Mouse (Mus musculus) hindbrain, embryonic 16.5 days (tissue): ENCODE data around the gene Synpo2. TPM values are rescaled to one million over a fixed set of nuclear protein-coding genes. Genes with fewer than 3 reads are reported as not detected.

Experiments used
- ATAC-seq: fragments of 200-750 bp; cut with Nextera tagmentation; 2 replicates; pipeline ENCODE4 v1.8.0; 2017; ENCODE audit warnings: moderate TSS enrichment, moderate library complexity
- H3K27ac ChIP-seq: fragments of 300-500 bp; sonication (generic); 2 replicates; pipeline ENCODE4 v1.5.1; 2014; ENCODE audit warnings: low read depth, mild to moderate bottlenecking, control low read depth, low read length, moderate library complexity
- H3K27me3 ChIP-seq: fragments of 300-500 bp; sonication (generic); replicated peaks from 2 replicates; pipeline ENCODE4 v1.6.1; 2014; ENCODE audit warnings: low read length; ENCODE audit not compliant: control insufficient read depth, insufficient read depth
- H3K36me3 ChIP-seq: fragments of 300-500 bp; sonication (generic); 2 replicates; pipeline ENCODE4 v1.6.1; 2014; ENCODE audit warnings: mild to moderate bottlenecking, low read length, moderate library complexity, mixed read lengths; ENCODE audit not compliant: control insufficient read depth, insufficient read depth
- H3K4me1 ChIP-seq: fragments of 300-500 bp; sonication (generic); 2 replicates; pipeline ENCODE4 v1.6.1; 2014; ENCODE audit warnings: low read depth, low read length; ENCODE audit not compliant: control insufficient read depth, insufficient read depth
- H3K4me2 ChIP-seq: fragments of 300-500 bp; sonication (generic); 2 replicates; pipeline ENCODE4 v1.6.1; 2014; ENCODE audit warnings: mild to moderate bottlenecking, low read length, control low read depth, moderate library complexity
- H3K4me3 ChIP-seq: fragments of 300-500 bp; sonication (generic); 2 replicates; pipeline ENCODE4 v1.5.1; 2014; ENCODE audit warnings: mild to moderate bottlenecking, low read length, control low read depth, moderate library complexity
- H3K9ac ChIP-seq: fragments of 300-500 bp; sonication (generic); 2 replicates; pipeline ENCODE4 v1.6.1; 2014; ENCODE audit warnings: low read depth, mild to moderate bottlenecking, control low read depth, low read length, moderate library complexity
- H3K9me3 ChIP-seq: fragments of 300-500 bp; sonication (generic); 2 replicates; pipeline ENCODE4 v1.6.1; 2014; ENCODE audit warnings: mild to moderate bottlenecking, low read length, moderate library complexity; ENCODE audit not compliant: control insufficient read depth
- WGBS: fragments of 180-500 bp; shearing (Covaris S2); extraction: QIAGEN DNeasy Blood & Tissue Kit; methylation state at CpG from one replicate; pipeline ENCODE4 v1.1.7; 2014; 5-methylcytosine and 5-hydroxymethylcytosine counted together
- polyA plus RNA-seq: library from polyadenylated mRNA; unstranded; fragments of >200 nt; fragmentation: Nextera tagmentation; extraction: Ambion mirVana; gene quantifications from 2 replicates; pipeline ENCODE4 v1.2.1, GENCODE M21; 2015

Synpo2 gene
- polyA plus RNA-seq, 1 experiment from 2014 or later = 0.99 TPM

GRCm38 (mm10) chr3:123122151-123123030 is 113.6 kb downstream of the Synpo2 start:
- no peaks in the 10 kb centered on the region for H3K4me1 ChIP-seq
- no peak for ATAC-seq
- 85% methylated on average over 21 of the region's 21 CpGs for WGBS

GRCm38 (mm10) chr3:123116903-123117302 is 119.0 kb downstream of the Synpo2 start:
- H3K27me3 ChIP-seq = no peaks in the 10 kb centered on the region
- H3K27ac ChIP-seq = no peak overlapping the region
- no peak for ATAC-seq
- H3K9ac ChIP-seq = no peak overlapping the region
- no peak overlapping the region for H3K4me3 ChIP-seq
- 53% methylated on average over 16 of the region's 16 CpGs for WGBS
- no peaks in the 10 kb centered on the region for H3K36me3 ChIP-seq
- H3K4me2 ChIP-seq = no peak overlapping the region
- H3K4me1 ChIP-seq = peaks cover 6% of the 10 kb centered on the region; the same call in 1 of the 2 replicates
- no peaks in the 10 kb centered on the region for H3K9me3 ChIP-seq

More at GRCm38 (mm10) chr3:123122151-123123030, 113.6 kb downstream of the Synpo2 start:
- no peak overlapping the region for H3K4me2 ChIP-seq
- no peaks in the 10 kb centered on the region for H3K27me3 ChIP-seq
- no peaks in the 10 kb centered on the region for H3K9me3 ChIP-seq
- H3K4me3 ChIP-seq = no peak overlapping the region
- H3K36me3 ChIP-seq = no peaks in the 10 kb centered on the region
- no peak overlapping the region for H3K9ac ChIP-seq
- H3K27ac ChIP-seq = no peak overlapping the region

GRCm38 (mm10) chr3:123115770-123116527 is 120.0 kb downstream of the Synpo2 start:
- Histone ChIP-seq H3K9me3 (no peaks in the 10 kb centered on the region), H3K27ac (0 out of 2 replicates have a peak overlapping the region, but pooled peaks have one; percentile 34), H3K4me2 (peak overlapping the region; percentile 54), H3K27me3 (no peaks in the 10 kb centered on the region), H3K36me3 (no peaks in the 10 kb centered on the region), H3K4me3 (peak overlapping the region; percentile 29), H3K4me1 (peaks cover 6% of the 10 kb centered on the region; the same call in 1 of the 2 replicates), H3K9ac (peak overlapping the region; percentile 38; the same call in 1 of the 2 replicates)
- ATAC-seq = peak; percentile 63; the same call in 1 of the 2 replicates
- 26% methylated on average over 15 of the region's 15 CpGs for WGBS

- H3K27ac ChIP-seq = no peak overlapping the region
- H3K27me3 ChIP-seq = no peaks in the 10 kb centered on the region
- no peak overlapping the region for H3K4me3 ChIP-seq
- H3K9ac ChIP-seq = no peak overlapping the region
- no peak for ATAC-seq
- no peaks in the 10 kb centered on the region for H3K9me3 ChIP-seq
- H3K4me2 ChIP-seq = no peak overlapping the region
- no peaks in the 10 kb centered on the region for H3K36me3 ChIP-seq
- peaks cover 6% of the 10 kb centered on the region; the same call in 1 of the 2 replicates for H3K4me1 ChIP-seq
- WGBS = 93% methylated on average over 21 of the region's 21 CpGs
Observed at GRCm38 (mm10) chr3:123114001-123114635, 121.8 kb downstream of the Synpo2 start.

- no peak overlapping the region for H3K4me3 ChIP-seq
- 95% methylated on average over 11 of the region's 11 CpGs for WGBS
- no peak for ATAC-seq
- no peak overlapping the region for H3K9ac ChIP-seq
- no peaks in the 10 kb centered on the region for H3K9me3 ChIP-seq
- H3K27me3 ChIP-seq = no peaks in the 10 kb centered on the region
- H3K27ac ChIP-seq = no peak overlapping the region
- H3K4me2 ChIP-seq = no peak overlapping the region
- H3K36me3 ChIP-seq = no peaks in the 10 kb centered on the region
- H3K4me1 ChIP-seq = peaks cover 6% of the 10 kb centered on the region; the same call in 1 of the 2 replicates
Observed at GRCm38 (mm10) chr3:123112781-123113180, 123.2 kb downstream of the Synpo2 start.

- Histone ChIP-seq H3K9me3 (no peaks in the 10 kb centered on the region), H3K36me3 (no peaks in the 10 kb centered on the region), H3K4me2 (no peak overlapping the region), H3K27me3 (no peaks in the 10 kb centered on the region), H3K9ac (no peak overlapping the region), H3K27ac (no peak overlapping the region), H3K4me1 (peaks cover 5% of the 10 kb centered on the region; the same call in 1 of the 2 replicates), H3K4me3 (no peak overlapping the region)
- WGBS = 49% methylated on average over 10 of the region's 10 CpGs
- no peak for ATAC-seq
Observed at GRCm38 (mm10) chr3:123111071-123111711, 124.8 kb downstream of the Synpo2 start.

- H3K4me1 ChIP-seq = no peaks in the 10 kb centered on the region
- 67% methylated on average over 14 of the region's 14 CpGs for WGBS
- ATAC-seq = no peak
- H3K4me3 ChIP-seq = no peak overlapping the region
- H3K36me3 ChIP-seq = no peaks in the 10 kb centered on the region
- no peak overlapping the region for H3K27ac ChIP-seq
- no peaks in the 10 kb centered on the region for H3K27me3 ChIP-seq
- no peak overlapping the region for H3K9ac ChIP-seq
- no peaks in the 10 kb centered on the region for H3K9me3 ChIP-seq
- H3K4me2 ChIP-seq = no peak overlapping the region
Observed at GRCm38 (mm10) chr3:123107830-123108549, 128.0 kb downstream of the Synpo2 start.

GRCm38 (mm10) chr3:123104325-123104724 is 131.6 kb downstream of the Synpo2 start:
- Histone ChIP-seq H3K4me2 (no peak overlapping the region), H3K4me1 (no peaks in the 10 kb centered on the region), H3K36me3 (no peaks in the 10 kb centered on the region), H3K9me3 (no peaks in the 10 kb centered on the region), H3K9ac (no peak overlapping the region), H3K27me3 (no peaks in the 10 kb centered on the region), H3K4me3 (no peak overlapping the region), H3K27ac (no peak overlapping the region)
- WGBS = 82% methylated on average over 6 of the region's 6 CpGs
- ATAC-seq = no peak
